Mouse (Mus musculus) midbrain, embryonic 14.5 days (tissue): ENCODE results near the gene Smyd3. TPM values are rescaled to one million over a fixed set of nuclear protein-coding genes. Genes with fewer than 3 reads are reported as not detected.

ENCODE experiments used
- ATAC-seq: fragments of 200-750 bp; cut with Nextera tagmentation; 2 replicates; pipeline ENCODE4 v1.8.0; 2017; ENCODE audit warnings: moderate number of reproducible peaks, moderate library complexity; ENCODE audit not compliant: low FRiP score, low TSS enrichment
- DNase-seq: peaks from one replicate; pipeline ENCODE4 v3.0.0-alpha.2; 2015
- H3K27ac ChIP-seq: fragments of 300-500 bp; sonication (generic); replicated peaks from 2 replicates; pipeline ENCODE4 v1.5.1; 2014; ENCODE audit warnings: mild to moderate bottlenecking, low read depth, low read length, moderate library complexity
- H3K27me3 ChIP-seq: fragments of 300-500 bp; sonication (generic); 2 replicates; pipeline ENCODE4 v1.6.1; 2014; ENCODE audit warnings: low read length, control low read depth, mixed read lengths; ENCODE audit not compliant: control insufficient read depth, insufficient read depth
- H3K36me3 ChIP-seq: fragments of 300-500 bp; sonication (generic); 2 replicates; pipeline ENCODE4 v1.6.1; 2014; ENCODE audit warnings: low read length, control low read depth; ENCODE audit not compliant: control insufficient read depth, insufficient read depth
- H3K4me1 ChIP-seq: fragments of 300-500 bp; sonication (generic); 2 replicates; pipeline ENCODE4 v1.6.1; 2014; ENCODE audit warnings: mild to moderate bottlenecking, antibody characterized with exemption, low read length, control low read depth; ENCODE audit not compliant: control insufficient read depth, insufficient read depth
- H3K4me2 ChIP-seq: fragments of 300-500 bp; sonication (generic); 2 replicates; pipeline ENCODE4 v1.6.1; 2014; ENCODE audit warnings: mild to moderate bottlenecking, low read length, moderate library complexity
- H3K4me3 ChIP-seq: fragments of 300-500 bp; sonication (generic); replicated peaks from 2 replicates; pipeline ENCODE4 v1.5.1; 2014; ENCODE audit warnings: low read depth, low read length
- H3K9ac ChIP-seq: fragments of 300-500 bp; sonication (generic); replicated peaks from 2 replicates; pipeline ENCODE4 v1.6.1; 2014; ENCODE audit warnings: mild to moderate bottlenecking, low read length, moderate library complexity
- H3K9me3 ChIP-seq: fragments of 300-500 bp; sonication (generic); 2 replicates; pipeline ENCODE4 v1.6.1; 2016; ENCODE audit warnings: low read length, control low read depth, mixed read lengths; ENCODE audit not compliant: control insufficient read depth
- WGBS: fragments of 180-500 bp; shearing (Covaris S2); extraction: QIAGEN DNeasy Blood & Tissue Kit; methylation state at CpG from one replicate; pipeline ENCODE4 v1.1.7; 2014; 5-methylcytosine and 5-hydroxymethylcytosine counted together
- polyA plus RNA-seq: library from polyadenylated mRNA; unstranded; fragments of >200 nt; fragmentation: Nextera tagmentation; extraction: Ambion mirVana; gene quantifications from 2 replicates; pipeline ENCODE4 v1.2.1, GENCODE M21; 2014

Gene Smyd3
- polyA plus RNA-seq, 1 experiment from 2014 or later = 21.5 TPM

DNA sequence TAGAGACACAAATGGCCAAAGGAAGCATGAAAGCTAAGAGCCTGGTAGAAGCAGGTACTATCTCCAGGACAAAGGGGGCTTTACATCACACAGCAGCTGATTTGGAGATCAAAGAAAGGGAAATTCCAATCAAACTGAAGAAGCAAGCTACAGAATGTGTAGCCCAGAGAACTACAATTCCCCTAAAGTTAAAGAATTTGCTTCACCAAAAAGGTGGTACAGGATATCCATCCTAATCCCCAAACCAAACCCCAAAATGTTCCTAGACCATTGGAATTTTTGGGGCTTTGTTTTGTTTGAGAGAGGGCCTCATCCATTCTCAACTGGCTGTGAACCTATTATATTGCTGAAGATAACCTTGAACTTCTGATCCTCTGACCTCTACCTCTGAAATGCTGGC, 245.5 kb downstream of the Smyd3 start:
- DNase-seq (no peak), ATAC-seq (no peak)
- no peak overlapping the region for H3K4me3 ChIP-seq
- H3K36me3 ChIP-seq = no peaks in the 10 kb centered on the region
- no peak overlapping the region for H3K27ac ChIP-seq
- no peaks in the 10 kb centered on the region for H3K27me3 ChIP-seq
- H3K9ac ChIP-seq = no peak overlapping the region
- no peak overlapping the region for H3K4me2 ChIP-seq
- 0 out of 2 replicates have a peak, but pooled peaks cover 2% of the 10 kb centered on the region for H3K4me1 ChIP-seq
- 0 out of 2 replicates have a peak, but pooled peaks cover 3% of the 10 kb centered on the region for H3K9me3 ChIP-seq

DNA sequence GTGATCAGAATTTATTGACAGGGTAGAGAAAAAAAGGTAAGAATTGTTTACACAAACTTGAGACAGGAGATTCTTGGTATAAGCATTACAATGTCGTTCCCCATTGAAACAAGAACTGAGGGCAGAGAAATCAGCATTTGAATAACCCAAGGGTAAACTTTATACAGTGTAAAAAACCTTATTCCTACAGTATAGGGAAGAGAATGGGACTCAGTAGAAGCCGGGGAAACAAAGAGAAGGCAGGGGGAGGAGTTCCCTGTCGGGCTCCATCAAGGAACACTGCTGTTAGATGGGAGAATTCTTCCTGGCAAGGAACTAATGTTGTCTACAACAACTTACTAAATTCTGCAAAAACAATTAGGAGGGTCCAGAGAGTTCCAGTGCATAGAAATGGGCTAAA, 250.9 kb downstream of the Smyd3 start:
- Histone ChIP-seq H3K4me3 (no peak overlapping the region), H3K9ac (no peak overlapping the region), H3K27me3 (no peaks in the 10 kb centered on the region), H3K4me2 (no peak overlapping the region), H3K9me3 (0 out of 2 replicates have a peak, but pooled peaks cover 3% of the 10 kb centered on the region), H3K4me1 (peaks cover 3% of the 10 kb centered on the region; the same call in 1 of the 2 replicates), H3K36me3 (no peaks in the 10 kb centered on the region), H3K27ac (no peak overlapping the region)
- ATAC-seq (no peak), DNase-seq (no peak)
- WGBS = 71% methylated on average over 3 of the region's 3 CpGs

DNA sequence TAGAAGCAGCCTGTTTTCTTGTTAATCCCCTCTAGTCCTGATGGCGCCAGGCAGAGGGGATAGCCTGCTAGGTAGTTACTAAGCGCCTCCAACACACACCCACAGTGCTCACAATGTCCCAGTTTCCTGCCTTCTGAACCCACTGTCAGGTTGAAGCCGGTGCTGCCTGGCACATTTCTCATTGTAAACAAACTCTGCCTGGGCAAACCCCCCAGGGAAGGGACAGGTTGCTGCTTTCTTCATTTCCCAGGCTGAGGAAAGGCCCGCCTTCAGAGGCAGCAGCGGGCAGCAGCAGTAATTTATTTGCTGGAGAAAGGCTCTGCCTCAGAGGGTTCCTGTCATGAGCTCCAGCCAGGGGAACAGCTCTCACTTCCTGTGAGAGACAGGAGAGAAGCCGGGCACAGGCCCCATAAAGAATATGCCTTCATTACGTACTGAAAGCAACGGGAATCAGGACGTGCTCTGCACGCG, 256.3 kb downstream of the Smyd3 start:
- Histone ChIP-seq H3K9ac (peak overlapping the region; percentile 24; the same call in 1 of the 2 replicates), H3K27ac (peak overlapping the region; percentile 74), H3K4me3 (no peak overlapping the region), H3K27me3 (no peaks in the 10 kb centered on the region), H3K9me3 (no peaks in the 10 kb centered on the region), H3K36me3 (no peaks in the 10 kb centered on the region), H3K4me1 (peaks cover 10% of the 10 kb centered on the region), H3K4me2 (no peak overlapping the region)
- peak; percentile 56 for DNase-seq
- no peak for ATAC-seq
- WGBS = 41% methylated on average over 11 of the region's 11 CpGs

DNA sequence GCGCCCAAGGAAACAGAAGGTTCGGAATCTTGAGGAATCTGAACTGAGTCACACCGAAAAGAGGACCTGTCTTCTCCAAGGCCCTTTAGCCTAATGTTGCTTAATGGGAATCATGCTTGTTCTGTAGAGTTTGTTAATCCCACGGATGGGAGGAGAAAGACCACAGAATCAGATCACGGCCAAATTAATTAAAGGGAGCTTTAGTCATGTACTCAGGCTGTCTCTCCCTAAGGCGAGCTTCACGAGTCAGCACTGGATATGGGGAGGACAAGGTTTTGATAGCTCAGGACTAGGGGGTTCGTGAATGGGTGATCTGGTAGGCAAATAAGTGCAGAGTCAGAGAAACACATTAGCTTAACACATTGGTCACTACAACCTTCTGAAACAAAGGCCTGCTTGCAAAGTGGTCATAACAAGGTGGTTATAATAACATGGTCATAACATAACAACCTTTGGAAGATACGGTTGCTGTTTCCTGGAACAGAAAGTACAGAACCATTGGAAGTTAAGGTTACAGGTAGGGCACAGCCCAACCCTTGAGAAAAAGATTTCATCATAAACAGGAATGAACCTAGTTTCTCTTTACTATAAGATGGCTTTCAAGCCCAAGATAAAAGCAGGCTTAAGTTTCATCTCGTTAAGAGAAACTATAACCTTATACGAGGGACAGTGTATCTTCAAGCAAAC, 261.9 kb downstream of the Smyd3 start:
- Histone ChIP-seq H3K9me3 (no peaks in the 10 kb centered on the region), H3K4me2 (no peak overlapping the region), H3K27ac (no peak overlapping the region), H3K4me3 (no peak overlapping the region), H3K27me3 (no peaks in the 10 kb centered on the region), H3K9ac (no peak overlapping the region), H3K4me1 (peaks cover 7% of the 10 kb centered on the region; the same call in 1 of the 2 replicates), H3K36me3 (no peaks in the 10 kb centered on the region)
- WGBS = 84% methylated on average over 11 of the region's 11 CpGs
- ATAC-seq (no peak), DNase-seq (no peak)

DNA sequence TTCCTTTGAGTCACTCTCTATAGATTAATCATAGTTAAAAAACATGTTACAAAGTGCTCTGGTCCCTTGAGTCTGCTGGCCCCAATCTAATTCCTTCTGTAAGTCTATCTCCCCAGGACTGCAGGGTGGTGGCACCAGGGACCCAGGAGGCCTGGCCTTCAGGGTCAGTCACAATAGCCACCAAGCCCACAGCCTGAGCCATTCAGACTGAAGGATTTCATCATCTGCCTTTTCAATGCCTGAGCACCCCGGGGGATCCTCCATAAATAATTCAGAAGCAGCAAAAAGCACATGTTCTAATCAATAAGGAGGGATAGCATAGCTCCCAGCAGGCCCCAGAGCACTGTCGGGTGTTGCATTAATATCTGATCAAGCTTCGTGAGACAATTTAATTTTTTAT, 263.3 kb downstream of the Smyd3 start:
- no peak overlapping the region for H3K27ac ChIP-seq
- no peak overlapping the region for H3K4me2 ChIP-seq
- no peaks in the 10 kb centered on the region for H3K9me3 ChIP-seq
- no peak overlapping the region for H3K4me3 ChIP-seq
- ATAC-seq (peak; percentile 60; the same call in 1 of the 2 replicates), DNase-seq (peak; percentile 73)
- no peak overlapping the region for H3K9ac ChIP-seq
- peaks cover 16% of the 10 kb centered on the region; the same call in 1 of the 2 replicates for H3K4me1 ChIP-seq
- H3K36me3 ChIP-seq = no peaks in the 10 kb centered on the region
- WGBS = 5% methylated on average over 3 of the region's 3 CpGs
- H3K27me3 ChIP-seq = no peaks in the 10 kb centered on the region

DNA sequence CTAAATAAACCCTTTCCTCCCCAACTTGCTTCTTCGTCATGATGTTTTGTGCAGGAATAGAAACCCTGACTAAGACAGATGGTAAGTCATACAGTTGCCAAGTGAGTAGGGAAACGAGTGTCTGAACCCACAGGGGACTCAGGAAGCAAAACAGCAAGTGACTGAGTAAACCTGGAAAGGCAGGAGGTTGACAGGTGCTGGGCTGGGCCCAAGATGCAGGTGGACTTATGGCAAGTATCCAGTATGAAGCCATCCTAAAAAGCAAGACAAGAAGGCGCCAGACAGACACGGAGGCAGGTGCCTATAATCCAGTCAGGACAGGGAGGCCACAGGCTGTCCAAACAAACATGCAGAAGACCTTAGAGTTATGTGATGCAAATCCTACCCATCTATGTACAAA, 265.2 kb downstream of the Smyd3 start:
- H3K4me3 ChIP-seq = no peak overlapping the region
- peaks cover 26% of the 10 kb centered on the region for H3K4me1 ChIP-seq
- H3K9me3 ChIP-seq = no peaks in the 10 kb centered on the region
- no peaks in the 10 kb centered on the region for H3K27me3 ChIP-seq
- no peak for DNase-seq
- no peaks in the 10 kb centered on the region for H3K36me3 ChIP-seq
- H3K4me2 ChIP-seq = no peak overlapping the region
- WGBS = 79% methylated on average over 4 of the region's 4 CpGs
- H3K27ac ChIP-seq = no peak overlapping the region
- ATAC-seq = no peak
- no peak overlapping the region for H3K9ac ChIP-seq

DNA sequence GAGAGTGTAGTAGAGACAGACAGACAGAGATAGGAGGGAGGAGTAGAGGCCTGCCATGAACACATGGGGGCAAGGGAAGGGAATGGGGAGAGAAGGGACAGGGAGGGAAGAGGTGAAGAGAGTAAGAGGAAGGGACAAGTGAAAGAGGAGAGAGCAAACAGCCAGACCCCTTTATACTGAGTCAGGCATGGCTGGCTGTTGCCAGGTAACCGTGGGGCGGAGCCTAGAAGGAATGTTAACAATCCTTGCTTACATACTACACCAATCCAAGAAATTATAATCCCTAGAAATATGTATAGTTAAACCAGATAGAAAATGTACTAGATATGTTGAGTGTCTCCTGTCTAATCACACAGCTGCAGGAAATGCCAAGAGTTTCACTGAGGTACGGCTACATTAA, 267.5 kb downstream of the Smyd3 start:
- Histone ChIP-seq H3K27ac (no peak overlapping the region), H3K4me1 (peaks cover 26% of the 10 kb centered on the region), H3K9me3 (no peaks in the 10 kb centered on the region), H3K9ac (no peak overlapping the region), H3K4me2 (no peak overlapping the region), H3K27me3 (no peaks in the 10 kb centered on the region), H3K36me3 (no peaks in the 10 kb centered on the region), H3K4me3 (no peak overlapping the region)
- no peak for DNase-seq
- WGBS = 85% methylated on average over 3 of the region's 3 CpGs
- no peak for ATAC-seq

DNA sequence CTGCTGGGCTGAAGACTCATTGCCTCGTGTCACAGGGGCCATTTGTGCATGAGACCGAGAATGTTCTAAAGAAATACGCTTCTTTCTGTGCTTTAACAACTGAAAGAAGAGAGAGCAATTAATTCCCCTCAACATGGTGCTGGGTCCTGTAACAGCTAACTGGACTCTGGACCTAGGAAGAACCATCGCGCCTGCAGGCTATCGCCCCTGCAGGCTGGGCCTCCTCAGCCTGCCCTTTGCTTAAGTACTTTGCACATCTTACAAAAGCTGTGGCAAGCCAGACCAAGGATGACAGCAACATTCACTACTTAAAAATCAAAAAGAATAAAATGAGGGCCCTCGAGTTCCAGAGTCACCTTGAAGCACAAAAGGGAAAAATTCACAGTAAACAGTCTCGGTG, 274.3 kb downstream of the Smyd3 start:
- Histone ChIP-seq H3K27ac (no peak overlapping the region), H3K9me3 (no peaks in the 10 kb centered on the region), H3K9ac (no peak overlapping the region), H3K27me3 (no peaks in the 10 kb centered on the region), H3K4me2 (no peak overlapping the region), H3K4me3 (no peak overlapping the region), H3K4me1 (peaks cover 3% of the 10 kb centered on the region; the same call in 1 of the 2 replicates), H3K36me3 (no peaks in the 10 kb centered on the region)
- no peak for ATAC-seq
- no peak for DNase-seq
- WGBS = 80% methylated on average over 8 of the region's 8 CpGs

DNA sequence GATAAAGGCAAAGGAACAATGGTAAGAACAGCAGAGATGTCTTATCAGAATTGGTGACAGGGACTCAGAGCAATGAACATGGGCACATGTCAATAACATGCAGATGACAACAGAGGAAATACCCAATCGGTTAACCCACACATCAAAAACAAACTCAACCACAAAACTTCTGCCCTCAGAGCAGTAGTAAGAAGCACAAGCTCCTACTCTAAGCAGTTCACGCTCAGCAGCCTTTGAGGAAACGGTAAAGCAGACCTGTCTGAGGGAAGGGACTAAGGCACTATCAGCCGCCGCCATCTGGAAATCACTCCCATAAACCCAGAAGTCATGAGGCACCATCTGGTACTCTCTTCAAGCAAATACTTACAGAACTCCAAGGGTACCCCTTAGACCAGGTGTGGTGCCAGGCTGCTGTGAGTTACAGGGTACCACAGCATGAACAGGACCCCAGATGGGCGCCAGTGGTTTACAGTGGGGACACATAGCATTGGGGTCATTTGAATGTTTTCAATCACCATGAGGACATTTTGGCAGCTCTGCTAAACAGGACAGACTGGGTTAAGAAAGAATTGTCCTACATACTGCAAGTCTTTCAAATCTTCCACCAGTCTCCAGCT, 277.1 kb downstream of the Smyd3 start:
- no peak for ATAC-seq
- WGBS = 91% methylated on average over 6 of the region's 6 CpGs
- H3K4me3 ChIP-seq = no peak overlapping the region
- H3K27me3 ChIP-seq = no peaks in the 10 kb centered on the region
- no peak overlapping the region for H3K9ac ChIP-seq
- 0 out of 2 replicates have a peak, but pooled peaks cover 3% of the 10 kb centered on the region for H3K4me1 ChIP-seq
- H3K9me3 ChIP-seq = no peaks in the 10 kb centered on the region
- DNase-seq = no peak
- H3K4me2 ChIP-seq = no peak overlapping the region
- H3K36me3 ChIP-seq = no peaks in the 10 kb centered on the region
- H3K27ac ChIP-seq = no peak overlapping the region
